Mouse (Mus musculus): Measurements from ENCODE around the gene Hpgd. TPM values are rescaled to one million over a fixed set of nuclear protein-coding genes. Genes with fewer than 3 reads are reported as not detected.
"Not testable (repeated sequence)": the region's sequence is repeated elsewhere in the genome, so short reads cannot be mapped to it uniquely, and the experiment has no call there.

Gene Hpgd
- 10.2 and 11.0 TPM in 2 replicates for total RNA-seq (2017)

DNA sequence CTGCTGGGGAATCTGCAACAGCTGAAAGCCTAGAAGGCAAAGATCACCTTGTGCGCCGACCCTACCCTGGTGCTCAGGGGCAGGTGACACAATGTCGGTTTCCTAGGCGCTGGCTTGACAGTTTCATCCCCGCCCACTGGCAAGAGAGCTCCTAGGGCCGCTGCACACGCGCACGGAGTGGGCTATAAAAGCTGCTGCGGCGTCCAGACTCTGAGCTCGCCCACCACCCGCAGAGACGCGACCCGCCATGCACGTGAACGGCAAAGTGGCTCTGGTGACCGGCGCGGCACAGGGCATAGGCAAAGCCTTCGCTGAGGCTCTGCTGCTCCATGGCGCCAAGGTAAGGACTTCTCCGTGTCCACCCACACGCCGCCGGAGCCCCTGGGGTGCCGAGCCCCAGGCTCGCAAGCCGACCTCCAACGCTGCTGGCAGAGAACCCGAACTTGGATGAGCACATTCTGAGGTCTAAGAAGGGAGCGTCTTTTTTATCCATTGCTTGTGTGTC lies at the start of gene Hpgd:
Gene Hpgd (plus strand): TSS at position 213 of the 505 bp plus-strand sequence.
- ATAC-seq (ENCODE audit: extremely low read depth, insufficient number of reproducible peaks, low FRiP score, poor library complexity, severe bottlenecking): no peak

DNA sequence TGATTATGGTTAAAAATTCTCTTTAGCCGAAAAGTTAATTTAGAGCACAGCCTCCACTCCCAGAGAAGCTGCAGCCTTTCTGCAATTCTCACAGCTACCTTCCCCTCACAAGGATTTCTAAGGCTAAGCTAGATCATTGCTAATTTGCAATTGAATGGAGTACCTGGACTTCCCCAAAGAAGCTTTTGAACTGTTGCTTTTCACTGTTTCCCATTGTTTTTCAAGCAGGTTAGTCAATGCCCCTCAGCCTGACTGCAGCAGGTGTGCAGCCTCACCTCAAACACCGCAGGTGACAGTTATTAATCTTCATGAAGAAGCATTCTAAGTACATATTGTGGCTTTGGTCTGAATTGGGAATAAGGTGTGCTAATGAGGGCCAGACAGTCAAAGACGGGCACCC lies 42.7 kb upstream of the Hpgd start:
- ATAC-seq (ENCODE audit: extremely low read depth, insufficient number of reproducible peaks, low FRiP score, poor library complexity, severe bottlenecking): not testable (repeated sequence)

DNA sequence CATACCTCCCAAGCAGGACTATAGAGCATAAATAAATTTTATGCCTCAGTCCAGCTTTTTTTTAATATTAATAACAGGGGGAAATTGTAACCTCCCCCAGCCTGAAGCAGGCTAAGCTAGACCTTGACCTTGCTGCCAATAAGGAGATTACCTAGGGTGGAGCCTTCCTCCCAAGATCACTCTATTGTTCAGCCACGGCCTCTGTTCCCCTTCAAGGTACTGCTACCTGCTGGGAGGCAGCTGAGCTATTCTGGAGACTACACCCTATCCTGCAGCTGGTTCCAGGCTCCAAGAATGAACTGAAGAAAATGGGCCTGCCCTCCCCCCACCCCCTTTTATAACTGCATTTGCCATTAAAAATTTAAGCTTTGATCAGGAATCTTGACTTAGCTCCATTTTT lies 42.1 kb upstream of the Hpgd start:
- ATAC-seq (ENCODE audit: extremely low read depth, insufficient number of reproducible peaks, low FRiP score, poor library complexity, severe bottlenecking): no peak

DNA sequence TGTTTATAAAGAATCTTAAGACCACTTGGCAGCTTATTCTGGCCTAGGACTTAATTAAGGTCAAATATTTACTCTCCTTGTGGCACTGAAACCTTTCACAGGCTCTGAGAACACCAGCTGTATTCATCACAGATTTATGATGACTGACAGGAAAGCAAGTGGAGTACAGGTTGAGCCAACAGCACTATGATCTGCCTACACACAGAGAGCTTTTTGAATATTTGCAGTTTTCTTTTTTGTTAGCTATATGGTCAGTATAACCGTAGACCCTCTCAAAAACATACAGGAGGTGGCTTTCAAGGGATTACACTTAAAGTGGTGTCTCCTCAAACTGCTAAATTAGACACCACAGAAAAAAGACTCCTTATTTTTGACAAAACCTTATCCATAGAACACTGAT lies 33.2 kb upstream of the Hpgd start:
- no peak for ATAC-seq (ENCODE audit: extremely low read depth, insufficient number of reproducible peaks, low FRiP score, poor library complexity, severe bottlenecking)

DNA sequence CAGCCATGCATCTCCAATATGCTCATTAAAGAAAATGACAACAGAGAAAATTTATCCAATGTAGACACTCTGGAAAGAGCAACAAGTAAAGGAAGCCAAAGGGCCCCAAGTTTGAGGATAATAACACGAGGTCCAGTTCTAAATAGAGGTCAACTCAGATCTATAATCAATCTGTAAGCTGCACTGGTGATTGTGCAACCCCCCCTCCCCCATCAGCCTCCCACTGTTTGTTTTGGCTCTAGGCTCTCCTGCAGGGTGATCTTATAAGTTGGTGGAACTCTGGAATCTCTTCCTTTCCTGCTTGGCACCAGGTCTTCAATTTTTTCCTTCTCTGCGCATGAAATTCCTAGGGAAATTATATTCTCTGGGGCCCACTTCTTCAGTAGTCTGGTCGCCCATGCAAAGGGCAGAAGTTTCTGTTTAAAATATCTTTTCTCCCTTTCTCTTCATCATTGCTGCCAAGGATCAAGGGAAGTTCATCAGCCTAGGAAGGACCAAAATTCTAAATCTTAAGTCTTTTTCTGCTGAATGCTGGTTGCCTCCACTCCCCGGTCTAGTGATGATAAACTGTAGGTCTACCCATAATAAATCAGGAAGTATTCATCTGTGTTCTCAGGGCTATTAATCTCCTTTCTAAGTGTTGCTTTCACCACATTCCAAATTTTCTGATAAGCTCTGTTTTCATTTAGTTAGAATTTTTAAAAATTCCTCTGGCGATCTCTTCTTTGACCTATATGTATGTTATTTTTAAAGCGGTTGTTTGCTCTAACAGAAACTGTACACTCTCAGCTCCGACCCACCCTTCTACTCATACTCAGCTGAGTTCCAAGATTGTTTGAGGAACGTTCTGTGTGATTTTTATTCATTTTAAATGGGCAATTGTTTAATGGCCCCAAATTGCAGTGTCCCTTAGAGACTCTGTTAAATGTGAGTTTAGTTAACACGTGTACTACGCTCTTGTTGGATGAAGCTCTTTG lies 24.4 kb upstream of the Hpgd start:
- no peak for ATAC-seq (ENCODE audit: extremely low read depth, insufficient number of reproducible peaks, low FRiP score, poor library complexity, severe bottlenecking)

DNA sequence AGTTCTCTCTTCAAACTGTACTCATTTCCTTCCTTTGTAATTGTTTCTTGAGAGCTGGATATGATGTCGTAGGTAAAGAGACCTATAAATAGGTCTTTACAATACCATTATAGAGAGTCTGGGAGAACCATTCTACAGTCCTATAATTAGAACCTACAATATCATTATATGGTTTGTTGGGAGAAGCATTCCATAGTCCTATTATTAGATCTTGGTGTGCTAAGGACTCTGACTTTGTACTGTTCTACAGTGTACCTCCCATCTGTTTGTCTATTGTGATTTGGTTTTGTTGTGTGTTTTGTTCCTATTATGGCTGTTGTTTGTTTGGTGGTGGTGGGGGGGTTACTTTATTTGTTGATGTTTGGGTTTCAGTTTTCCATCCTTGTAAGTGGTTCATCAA lies 21.5 kb upstream of the Hpgd start:
- ATAC-seq (ENCODE audit: extremely low read depth, insufficient number of reproducible peaks, low FRiP score, poor library complexity, severe bottlenecking): no peak

DNA sequence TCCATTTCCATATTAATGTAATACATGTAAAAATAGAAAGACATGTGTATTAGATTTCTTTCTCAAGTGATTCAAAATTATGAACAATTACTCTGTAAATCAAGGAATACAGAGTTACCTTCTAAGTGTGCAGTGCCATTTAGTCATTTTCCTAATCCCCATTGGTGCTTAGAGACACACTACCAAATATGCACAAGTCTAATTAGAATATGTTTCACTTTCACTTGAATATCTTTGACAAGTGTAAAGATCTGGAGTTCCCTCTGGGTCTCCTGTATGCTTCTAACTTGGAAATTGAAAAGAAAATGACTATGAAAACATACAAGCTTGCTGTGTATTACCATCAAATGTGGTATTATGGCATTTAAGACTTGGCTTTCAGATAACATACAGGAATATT lies 19.1 kb upstream of the Hpgd start:
- no peak for ATAC-seq (ENCODE audit: extremely low read depth, insufficient number of reproducible peaks, low FRiP score, poor library complexity, severe bottlenecking)

DNA sequence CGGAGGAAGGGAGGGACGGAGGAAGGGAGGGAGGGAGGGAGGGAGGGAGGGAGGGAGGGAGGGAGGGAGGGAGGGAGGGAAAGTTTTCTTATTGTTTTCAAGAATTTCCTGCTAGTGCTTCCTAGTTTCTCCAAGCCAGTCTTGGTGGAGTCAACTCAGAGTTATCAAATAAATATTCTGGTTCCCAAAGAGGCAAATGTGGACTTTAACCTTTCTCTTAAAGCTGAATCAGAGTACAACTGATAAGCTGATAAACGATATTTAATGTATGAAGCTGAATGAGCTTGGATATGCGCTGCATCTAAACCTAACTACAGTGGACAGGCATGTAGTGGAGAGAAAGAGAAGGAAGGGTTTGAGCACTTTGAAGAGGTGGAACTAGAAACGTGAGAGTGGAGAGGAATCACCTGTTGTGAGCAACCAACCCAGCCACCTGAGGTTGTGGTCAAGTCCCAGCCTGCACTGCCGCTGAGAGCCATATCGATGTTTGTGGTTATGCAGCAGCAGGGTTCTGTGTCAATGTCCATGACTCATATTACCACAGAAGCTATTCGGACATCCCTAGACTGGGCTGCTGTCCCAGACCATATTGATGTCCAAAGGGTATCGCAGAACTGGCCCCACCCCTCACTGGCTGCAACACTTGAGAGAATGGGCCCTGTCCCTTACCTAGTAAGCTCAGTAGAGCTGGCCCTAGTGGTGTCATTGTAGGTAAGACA lies 16.4 kb upstream of the Hpgd start:
- no peak for ATAC-seq (ENCODE audit: extremely low read depth, insufficient number of reproducible peaks, low FRiP score, poor library complexity, severe bottlenecking)

DNA sequence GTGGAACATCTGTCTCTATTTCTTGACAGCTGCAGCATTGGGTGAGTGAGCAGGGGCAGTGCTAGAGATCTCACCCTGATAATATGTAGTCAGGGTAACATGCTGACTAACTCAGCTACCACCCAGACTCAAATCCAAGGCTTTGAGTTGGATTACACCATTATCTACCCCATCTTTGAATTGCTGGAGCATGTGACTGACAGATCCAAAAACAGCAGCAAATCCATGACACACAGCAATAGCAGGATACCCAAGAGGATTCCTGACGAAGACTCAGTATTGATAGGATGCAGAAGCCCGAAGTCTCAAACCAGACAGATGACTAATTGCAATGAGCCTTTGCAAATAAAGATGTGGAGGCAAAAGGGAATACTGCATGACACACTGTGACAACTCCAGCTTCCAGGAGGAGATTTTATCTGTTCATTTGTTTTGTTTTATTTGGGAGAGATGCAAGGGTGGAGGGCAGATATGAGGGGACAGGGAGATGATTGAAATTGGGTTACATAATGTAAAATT lies 15.8 kb upstream of the Hpgd start:
- no peak for ATAC-seq (ENCODE audit: extremely low read depth, insufficient number of reproducible peaks, low FRiP score, poor library complexity, severe bottlenecking)

DNA sequence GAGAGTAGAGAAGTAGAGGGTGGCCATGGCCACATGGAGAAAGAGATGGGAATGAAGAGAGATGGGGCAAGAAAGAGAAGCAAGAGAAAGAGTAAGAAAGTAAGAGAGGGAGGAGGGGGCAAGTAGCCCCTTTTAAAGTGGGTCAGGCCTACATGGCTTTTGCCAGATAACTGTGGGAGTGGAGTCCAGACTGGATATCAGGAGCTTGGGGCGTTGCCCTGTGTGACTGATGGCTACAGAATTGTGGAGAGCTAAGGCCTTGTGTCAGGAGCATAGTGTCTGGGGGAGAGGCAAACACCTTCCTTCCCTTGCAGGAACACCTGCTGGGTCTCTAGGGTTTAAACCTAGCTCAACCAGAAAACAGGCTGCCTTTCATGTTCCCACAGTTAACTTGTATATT lies 10.4 kb upstream of the Hpgd start:
- no peak for ATAC-seq (ENCODE audit: extremely low read depth, insufficient number of reproducible peaks, low FRiP score, poor library complexity, severe bottlenecking)

DNA sequence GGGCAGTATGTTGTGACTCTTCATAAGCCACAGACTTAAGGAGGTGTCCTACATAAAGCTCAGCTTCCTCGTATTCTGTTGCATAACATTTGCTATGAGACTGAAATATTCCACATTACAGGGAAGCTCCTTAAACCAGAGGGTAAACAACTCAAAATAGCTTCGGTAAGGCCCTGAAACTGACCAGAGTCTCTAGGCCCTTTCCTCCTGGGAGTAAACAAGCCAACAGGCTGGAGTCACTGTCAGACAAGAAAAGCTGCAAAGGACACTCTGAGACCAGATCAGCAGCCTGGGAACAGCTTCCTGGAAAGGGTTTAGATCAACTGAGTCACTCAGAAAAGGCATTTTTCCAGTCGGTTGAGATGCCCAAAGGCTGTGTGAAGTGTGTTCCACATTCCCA lies 9.4 kb upstream of the Hpgd start:
- ATAC-seq (ENCODE audit: extremely low read depth, insufficient number of reproducible peaks, low FRiP score, poor library complexity, severe bottlenecking): no peak

DNA sequence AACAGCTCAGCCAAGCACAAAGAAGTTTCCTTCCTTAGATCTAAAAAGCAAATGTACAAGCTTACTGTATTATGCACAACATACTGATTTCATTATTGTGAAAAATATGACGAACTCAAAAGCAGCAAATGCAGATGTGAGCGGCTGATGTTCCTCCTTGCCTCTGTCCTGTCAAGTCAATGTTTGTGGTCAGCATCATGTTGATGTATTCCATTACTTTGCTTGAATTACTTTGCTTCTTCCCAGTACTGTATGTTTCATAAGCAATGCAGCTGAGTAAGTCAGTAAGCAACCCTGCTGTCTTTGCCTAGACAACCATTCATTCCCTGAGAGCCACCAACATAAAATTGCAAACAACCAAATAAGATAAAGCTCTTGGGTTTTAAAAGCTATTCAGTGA lies 7.7 kb upstream of the Hpgd start:
- ATAC-seq (ENCODE audit: extremely low read depth, insufficient number of reproducible peaks, low FRiP score, poor library complexity, severe bottlenecking): no peak

DNA sequence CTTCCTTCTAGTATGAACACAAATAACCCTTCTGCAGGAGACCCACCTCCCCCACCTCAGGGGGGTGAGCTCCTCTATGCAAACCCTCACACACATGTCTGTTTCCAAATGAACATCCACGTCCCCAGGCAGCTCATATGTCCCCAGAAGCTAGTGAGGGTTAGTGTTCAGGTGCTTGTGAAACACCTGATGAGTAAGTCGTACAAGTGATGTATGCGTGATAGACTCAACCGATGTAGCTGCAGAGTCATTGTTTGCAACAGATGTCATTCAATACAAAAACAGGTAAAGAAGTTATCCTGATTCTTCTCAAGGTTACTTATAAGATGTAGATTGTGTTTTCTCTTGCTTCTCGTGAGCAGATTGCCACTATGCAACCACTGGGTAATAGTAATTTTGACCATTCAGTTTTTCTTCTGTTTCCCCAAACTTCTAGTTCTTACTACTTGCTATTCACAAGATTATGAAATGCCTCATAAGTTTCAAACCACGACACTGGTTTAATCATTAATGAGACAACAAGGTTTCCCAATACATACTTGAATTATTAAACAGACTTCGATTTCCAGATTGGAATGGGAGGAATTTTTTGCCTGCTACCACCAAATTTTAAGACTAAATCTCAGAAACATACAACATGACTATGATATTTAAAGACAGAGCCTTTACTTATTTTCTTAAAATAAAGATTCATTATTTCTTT lies 6.9 kb upstream of the Hpgd start:
- ATAC-seq (ENCODE audit: extremely low read depth, insufficient number of reproducible peaks, low FRiP score, poor library complexity, severe bottlenecking): no peak

DNA sequence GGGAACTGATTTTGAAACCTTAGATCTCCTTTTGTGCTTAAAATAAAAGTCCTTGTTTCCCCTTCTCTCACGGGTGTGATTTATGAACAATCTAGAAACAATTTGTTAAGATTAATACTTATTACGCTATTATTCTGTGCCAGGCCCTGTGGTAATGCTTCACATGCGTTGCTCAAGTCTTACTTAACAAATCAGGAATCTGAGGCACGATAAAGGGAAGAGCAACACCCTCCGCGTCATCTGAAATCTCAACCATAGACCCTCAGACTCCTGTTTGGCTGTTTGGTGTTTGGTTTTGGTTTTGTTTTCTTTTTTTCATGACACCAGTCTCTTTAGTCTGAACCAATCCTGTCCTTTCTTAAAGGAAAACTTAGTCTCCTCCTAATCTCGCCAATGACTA lies 2.1 kb upstream of the Hpgd start:
- ATAC-seq (ENCODE audit: extremely low read depth, insufficient number of reproducible peaks, low FRiP score, poor library complexity, severe bottlenecking): no peak

DNA sequence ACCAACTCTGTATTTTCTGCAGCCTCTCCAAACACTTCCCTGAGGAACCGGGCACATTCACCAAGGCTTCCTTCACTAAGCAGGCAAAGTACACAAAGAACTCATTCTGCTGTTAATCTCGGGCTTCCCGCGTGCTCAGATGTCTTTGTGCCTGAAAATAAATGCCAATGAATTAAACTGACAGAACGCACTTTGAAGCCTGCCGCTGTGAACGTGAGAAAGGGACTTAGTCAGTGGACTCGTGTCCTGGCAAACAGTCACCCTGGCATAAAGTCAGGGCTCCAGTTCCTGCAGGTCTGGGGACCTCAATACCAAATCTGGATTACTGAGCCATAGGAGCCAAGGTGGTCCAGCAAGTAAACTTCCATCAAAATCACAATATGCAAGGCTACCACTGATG lies 905 bp upstream of the Hpgd start:
- ATAC-seq (ENCODE audit: extremely low read depth, insufficient number of reproducible peaks, low FRiP score, poor library complexity, severe bottlenecking): no peak

DNA sequence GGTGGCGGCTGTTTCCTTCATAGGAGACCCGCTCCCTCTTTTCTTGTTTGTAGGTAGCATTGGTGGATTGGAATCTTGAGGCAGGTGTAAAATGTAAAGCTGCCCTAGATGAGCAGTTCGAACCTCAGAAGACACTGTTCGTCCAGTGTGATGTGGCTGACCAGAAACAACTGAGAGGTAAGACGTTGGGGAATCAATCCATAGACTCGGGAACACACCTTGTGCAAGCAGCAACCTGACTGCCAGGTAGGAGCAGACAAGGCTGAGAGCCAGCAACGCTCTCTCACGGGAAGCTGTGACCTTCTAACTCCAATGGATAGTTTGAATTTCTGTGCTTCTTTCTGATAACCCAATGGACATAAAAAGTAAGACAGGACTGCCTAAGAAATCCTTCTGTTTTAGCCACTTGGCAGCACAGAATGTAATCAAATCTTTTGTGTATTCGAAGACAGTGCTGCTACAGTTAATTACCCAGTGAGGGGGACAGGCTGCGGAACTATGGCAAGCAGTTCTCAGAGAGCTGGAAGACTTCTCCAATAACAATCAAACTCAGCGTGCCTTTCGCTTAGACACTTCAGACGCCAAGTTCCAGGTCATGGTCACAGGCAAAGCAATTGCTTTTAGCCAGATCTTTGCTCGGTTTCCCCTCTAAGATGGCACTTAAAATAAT lies 636 bp downstream of the Hpgd start:
- ATAC-seq (ENCODE audit: extremely low read depth, insufficient number of reproducible peaks, low FRiP score, poor library complexity, severe bottlenecking): no peak

DNA sequence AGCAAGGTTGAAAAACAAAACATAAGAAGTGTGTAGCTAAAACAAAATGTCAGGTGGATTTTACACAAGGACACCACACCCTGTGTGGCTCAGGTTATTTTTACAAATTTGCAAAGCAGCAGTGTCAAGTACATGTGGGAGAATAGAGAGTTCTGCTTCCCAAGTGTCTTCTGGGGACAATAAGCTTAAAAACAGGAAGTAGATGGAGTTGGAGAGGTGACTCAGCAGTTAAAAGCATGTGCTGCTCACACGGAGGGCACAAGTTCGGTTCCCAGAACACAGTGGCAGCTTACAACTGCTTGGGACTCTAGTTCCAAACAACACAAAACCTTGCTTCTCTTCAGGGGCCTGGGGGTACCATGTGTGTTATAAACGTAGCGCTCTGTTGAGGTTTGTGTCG lies 5.0 kb downstream of the Hpgd start:
- ATAC-seq (ENCODE audit: extremely low read depth, insufficient number of reproducible peaks, low FRiP score, poor library complexity, severe bottlenecking): no peak

DNA sequence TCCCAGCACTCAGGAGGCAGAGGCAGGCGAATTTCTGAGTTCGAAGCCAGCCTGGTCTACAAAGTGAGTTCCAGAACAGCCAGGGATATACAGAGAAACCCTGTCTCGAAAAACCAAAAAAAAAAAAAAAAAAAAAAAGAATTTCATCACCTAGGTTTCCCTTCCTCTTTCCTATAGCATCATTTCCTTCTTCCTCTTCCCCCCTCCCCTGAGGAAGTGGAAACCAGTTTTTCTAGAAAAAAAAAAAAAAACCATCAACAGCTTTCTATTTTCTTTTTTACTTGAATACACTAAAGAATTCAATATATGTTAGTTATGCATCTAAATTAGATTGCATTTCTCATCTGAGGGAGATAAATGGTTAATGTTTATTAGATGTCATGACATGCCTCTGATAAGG lies 6.9 kb downstream of the Hpgd start:
- ATAC-seq (ENCODE audit: extremely low read depth, insufficient number of reproducible peaks, low FRiP score, poor library complexity, severe bottlenecking): not testable (repeated sequence)

DNA sequence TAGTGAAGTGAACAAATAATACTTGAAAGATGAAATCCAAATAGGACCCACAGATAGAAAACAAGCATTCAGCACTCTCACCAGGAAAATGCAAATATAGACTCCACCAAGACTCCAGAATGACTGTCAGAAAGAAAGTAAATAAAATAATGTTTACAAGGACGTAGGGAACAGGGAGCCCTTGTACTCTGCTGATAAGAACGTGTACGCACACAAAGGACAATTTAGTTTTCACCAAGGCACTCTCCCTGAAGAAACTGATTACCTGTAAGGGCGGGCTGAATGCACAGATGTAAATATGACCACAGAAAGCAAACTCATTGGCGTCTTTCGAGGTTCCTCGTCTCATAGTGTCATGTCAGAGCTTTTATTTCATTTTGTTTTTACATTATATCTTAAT lies 10.2 kb downstream of the Hpgd start:
- ATAC-seq (ENCODE audit: extremely low read depth, insufficient number of reproducible peaks, low FRiP score, poor library complexity, severe bottlenecking): no peak

Data from neutrophil, adult 5-6 weeks (primary cell).